Mouse (Mus musculus): ENCODE measurements around the gene Tmem132c.

DNA sequence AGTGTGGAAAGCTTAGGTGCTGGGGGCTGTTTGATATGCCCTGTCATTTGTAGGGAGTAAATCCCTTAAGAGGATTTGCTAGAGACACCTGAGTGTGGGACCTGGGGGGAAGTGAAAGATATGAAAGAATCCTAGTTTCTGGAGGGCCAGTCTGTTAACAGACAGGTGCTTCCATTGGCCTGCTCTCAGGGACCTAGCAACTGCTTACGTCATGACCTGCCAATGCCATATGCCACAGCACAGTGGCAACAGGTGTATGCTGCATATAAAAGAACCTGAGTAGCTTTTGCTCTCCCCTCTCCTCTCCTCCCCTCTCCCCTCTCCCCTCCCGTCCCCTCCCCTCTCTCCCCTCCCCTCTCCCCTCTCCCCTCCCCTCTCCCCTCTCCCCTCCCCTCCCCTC is 232.1 kb downstream of the Tmem132c start:
- TF ChIP-seq CTCF (IDR thresholded peaks at IDR 0.05; ENCODE audit: borderline replicate concordance, extremely low read depth, insufficient read depth, insufficient read length) (no peak), POLR2A (IDR thresholded peaks at IDR 0.05; ENCODE audit: borderline replicate concordance, extremely low read depth, insufficient read depth, insufficient read length, poor library complexity, severe bottlenecking) (no peak)
